Mouse (Mus musculus) ES-Bruce4 (cell line): ENCODE measurements around the gene Acod1.

Experiments
- CTCF ChIP-seq: IDR thresholded peaks from one replicate; pipeline ENCODE4 v1.8.1; 2011; ENCODE audit warnings: low read depth, low read length
- EP300 ChIP-seq: IDR thresholded peaks from 2 replicates; pipeline ENCODE4 v1.6.1; 2011; ENCODE audit warnings: low read depth, low read length; ENCODE audit not compliant: insufficient read depth
- POLR2A ChIP-seq: IDR thresholded peaks from one replicate; pipeline ENCODE4 v1.8.1; 2011; ENCODE audit warnings: low read length; ENCODE audit not compliant: insufficient read depth

DNA sequence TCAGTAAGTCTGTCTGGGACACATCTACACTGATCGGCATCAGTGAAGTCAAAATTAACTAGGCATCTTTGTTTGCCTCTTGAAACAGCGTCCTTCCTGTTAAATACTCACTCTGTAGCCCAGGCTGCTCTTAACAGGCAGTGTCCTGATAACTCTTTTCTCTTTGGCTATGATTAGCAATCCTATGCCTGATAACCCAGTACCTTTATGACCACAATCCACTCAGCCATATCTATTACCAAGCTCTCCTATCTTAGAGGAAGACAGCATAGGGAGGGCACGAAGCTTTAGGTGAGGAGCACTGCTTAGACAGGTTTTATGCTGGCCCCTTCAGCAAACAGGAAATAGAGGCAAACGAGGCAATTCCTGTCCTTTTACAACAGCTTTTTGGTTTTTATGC lies 46.9 kb downstream of the Acod1 start:
- TF ChIP-seq EP300: no peak
- no peak for TF ChIP-seq CTCF
- no peak for TF ChIP-seq POLR2A
